Mouse (Mus musculus): ENCODE measurements around the gene F2r.

The F2r gene

DNA sequence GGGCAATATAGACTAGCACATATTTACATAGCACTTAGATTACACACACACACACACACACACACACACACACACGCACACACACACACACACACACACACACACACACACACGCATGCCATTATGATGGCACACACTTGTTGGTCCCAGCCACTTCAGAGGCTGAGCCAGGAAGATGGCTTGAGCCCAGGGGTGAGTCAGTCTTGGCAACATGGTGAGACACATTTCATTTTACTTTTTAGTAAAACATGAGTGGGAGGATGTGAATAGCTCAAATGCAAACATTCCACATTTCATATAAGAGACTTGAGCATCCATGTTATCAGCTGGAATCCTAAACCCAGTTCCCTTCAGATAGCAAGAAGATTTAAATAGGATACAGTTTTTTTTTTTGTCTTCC, 15.1 kb upstream of the F2r start:
- no peak for ATAC-seq (ENCODE audit: insufficient number of reproducible peaks, low FRiP score, low TSS enrichment)

DNA sequence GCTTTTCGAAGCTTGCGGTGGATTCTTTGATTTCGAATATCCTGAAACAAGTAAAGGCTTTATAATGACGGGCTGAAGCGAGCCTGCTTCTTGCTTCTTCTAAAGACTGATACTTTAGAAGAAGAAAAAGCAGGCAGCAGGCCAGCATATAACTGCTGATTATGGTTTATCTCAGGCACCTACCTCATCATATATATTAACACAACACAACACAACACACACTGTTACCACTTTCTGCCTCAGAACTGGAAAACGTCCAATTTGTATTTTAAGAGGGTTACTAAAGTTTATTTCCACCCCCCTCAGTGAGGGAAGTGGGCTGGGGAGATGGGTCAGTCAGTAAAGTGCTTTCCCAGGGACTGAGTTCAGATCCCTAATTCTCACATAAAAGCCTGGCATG, 13.9 kb upstream of the F2r start:
- no peak for ATAC-seq (ENCODE audit: insufficient number of reproducible peaks, low FRiP score, low TSS enrichment)

DNA sequence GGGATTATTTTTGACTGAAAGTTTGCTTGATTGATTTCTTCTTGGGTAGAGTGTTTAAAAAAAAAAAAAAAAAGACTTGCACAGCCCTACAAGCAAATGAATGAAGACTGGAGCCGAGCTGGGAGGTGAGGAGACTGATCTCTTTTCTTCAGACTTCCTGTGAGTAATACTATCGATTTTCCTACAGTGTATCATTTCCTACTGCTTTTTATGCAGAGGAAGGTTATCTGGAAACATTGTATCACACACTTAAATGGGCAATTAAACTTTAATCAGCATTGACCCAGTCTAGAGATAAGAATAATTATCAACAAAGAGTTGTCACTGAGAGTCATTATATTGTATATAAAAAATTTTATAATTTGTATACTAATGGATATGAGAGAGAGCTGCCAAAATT, 12.5 kb upstream of the F2r start:
- ATAC-seq (ENCODE audit: insufficient number of reproducible peaks, low FRiP score, low TSS enrichment) = no peak

DNA sequence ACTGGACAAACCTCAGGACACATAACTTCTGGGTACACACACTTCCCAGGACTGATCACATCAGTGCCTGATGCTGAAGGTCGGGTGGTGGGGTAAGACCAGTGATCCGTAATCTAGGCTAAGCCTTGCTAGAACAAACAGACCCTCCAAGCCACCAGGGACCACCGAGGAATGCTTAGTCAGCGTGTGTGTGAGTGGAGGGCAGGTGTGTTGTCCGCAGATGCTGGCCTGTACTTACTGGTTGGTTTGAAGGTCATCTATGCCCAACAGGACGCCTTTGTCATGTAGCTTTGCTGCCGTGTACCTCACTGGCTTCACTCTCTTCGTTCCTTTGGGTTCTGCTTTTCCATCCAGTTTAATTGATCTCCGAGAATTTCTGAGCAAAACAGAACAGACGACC, 11.5 kb upstream of the F2r start:
- no peak for ATAC-seq (ENCODE audit: insufficient number of reproducible peaks, low FRiP score, low TSS enrichment)

DNA sequence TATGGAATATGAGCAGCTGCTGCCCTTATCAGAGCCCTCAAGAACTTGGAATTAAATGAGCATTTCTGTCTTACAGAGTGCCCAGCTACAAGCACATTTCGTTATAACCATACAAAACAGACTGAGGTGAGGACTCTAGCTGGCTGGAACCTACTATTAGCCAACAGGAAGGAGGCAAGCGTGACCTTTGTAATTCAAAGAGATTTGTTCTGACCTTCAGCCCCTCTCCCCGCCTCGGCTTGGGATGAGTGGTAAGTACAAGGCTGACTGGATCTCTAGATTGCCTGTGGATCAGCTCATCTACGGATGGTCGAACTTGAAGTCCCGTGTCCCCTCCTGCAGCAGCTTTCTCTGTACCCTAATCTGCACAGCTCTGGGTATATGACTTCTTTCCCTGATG, 8.4 kb upstream of the F2r start:
- ATAC-seq (ENCODE audit: insufficient number of reproducible peaks, low FRiP score, low TSS enrichment) = no peak

DNA sequence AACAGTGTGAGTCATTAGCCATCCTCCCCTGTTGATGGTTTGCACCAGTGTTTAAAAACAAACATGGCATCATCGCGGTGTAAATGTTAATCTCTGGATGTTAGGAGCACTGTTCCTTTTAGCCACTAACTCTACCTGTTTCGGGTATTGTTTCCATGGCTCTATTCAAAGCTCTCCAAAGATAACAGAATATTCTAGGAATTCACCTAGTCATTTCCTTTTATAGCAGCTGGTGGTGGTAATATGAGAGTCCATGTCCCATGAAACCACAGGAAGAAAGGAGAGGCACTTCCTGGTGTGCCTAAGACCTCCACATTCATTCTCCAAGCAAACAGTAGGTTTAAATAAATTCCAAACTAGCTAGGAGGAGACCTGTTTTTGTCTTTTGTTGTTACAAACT, 4.8 kb upstream of the F2r start:
- no peak for ATAC-seq (ENCODE audit: insufficient number of reproducible peaks, low FRiP score, low TSS enrichment)

DNA sequence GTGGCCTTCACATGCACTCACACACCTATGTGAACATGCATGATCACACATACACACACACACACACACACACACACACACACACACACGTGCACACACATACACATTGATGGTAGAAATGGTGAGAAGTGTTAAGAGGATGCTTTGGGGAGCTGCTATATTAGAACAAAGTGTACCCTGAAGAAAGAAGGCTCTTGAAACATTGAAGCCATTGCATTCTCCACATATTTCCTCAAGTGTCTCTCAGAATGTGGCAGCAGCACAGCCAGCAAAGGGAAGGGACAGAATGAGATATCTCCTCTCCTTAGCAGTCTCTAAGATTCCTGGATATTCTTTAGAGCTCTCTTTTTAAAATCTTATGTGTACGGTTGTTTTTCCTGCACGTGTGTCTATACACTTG, 3.3 kb upstream of the F2r start:
- no peak for ATAC-seq (ENCODE audit: insufficient number of reproducible peaks, low FRiP score, low TSS enrichment)

DNA sequence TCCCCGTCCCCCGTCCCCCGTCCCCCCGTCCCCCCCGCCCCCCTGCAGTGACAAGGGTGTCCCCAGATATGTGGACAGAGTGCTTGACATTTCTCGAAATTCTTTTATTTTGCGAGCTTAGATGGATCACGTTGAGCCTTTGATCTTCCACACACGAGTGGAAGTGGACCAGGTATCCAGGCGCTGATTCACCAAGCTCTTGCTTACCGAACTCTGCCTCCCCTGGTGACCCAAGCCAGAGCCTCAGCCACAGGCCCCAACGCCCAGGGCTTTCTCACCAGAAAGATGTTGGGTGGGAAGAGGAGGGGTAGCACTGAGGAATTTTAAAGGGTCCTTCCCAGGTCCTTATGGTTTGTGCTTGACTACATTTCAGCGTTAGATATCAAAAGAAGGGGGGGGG, 572 bp upstream of the F2r start:
- no peak for ATAC-seq (ENCODE audit: insufficient number of reproducible peaks, low FRiP score, low TSS enrichment)

DNA sequence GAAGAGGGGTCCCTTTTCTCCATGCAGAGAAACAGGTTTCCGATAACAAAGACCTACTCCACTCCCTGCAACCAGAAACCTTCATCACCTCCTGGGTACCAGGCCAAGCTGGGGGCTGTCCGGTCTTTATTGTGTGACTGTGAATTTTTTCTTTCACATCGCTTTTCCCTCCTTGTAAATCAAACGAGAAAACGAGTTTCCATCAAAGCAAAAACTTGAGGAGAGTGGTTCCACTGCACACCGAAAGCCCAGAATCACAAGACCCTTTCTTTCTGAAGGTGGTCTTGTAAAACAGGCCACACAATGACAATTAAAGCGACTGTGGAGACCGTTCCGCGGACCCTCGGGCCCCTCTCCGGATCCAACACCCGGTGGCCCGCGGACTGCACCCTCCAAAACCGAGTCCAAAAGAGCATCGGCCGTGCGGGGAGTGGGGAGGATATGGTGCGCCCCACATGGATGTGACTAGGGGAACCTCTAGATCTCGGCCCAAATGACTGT, 566 bp downstream of the F2r start:
- ATAC-seq (ENCODE audit: insufficient number of reproducible peaks, low FRiP score, low TSS enrichment) = 0 out of 2 replicates have a peak, but pooled peaks have one; percentile 28

DNA sequence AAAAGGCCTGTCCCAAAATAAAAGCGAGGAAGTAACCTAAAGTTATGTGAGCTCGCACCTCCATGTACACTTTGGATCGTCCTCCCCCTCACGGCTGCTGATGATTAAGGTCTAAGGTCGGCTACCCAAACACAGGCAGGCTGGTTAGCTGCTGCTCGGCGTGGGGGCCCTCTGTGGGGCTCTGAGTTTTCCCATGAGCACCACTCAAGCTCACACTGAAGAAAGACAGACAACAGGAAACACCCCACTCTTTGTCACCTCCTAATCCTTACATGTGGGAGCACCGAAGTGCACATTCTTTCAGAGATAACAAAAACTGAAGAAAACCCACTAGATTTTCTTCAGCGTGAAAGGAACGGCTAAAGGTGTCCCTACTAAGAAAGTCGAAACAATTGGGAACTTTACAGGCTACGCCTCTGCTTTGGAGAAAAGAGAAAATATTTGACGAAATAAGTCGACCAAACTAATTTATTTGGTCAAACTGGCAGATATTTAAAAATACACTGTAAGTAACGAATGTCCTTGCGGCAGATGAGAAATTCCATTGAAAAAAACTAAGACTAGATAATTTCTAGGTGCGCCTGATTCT, 1.1 kb downstream of the F2r start:
- no peak for ATAC-seq (ENCODE audit: insufficient number of reproducible peaks, low FRiP score, low TSS enrichment)

DNA sequence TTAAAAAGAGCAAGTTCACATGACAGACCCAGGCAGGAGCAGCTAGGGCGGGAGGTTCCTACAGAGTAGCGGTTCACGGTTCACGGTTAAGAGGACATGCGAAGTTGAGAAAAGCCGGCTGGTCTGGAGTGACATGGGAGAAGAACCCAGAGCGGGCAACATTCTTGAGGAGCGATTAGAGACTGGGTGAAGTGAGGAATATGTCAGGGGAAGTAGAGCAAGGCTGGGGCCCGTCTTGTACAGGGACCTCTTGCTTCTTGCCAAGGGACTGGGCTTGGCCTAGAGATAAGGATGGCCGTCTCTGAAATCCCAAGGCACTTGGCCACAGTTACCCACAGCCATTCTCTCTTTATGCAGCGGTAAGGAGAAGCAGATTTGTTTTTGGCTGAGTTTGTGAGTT, 1.8 kb downstream of the F2r start:
- no peak for ATAC-seq (ENCODE audit: insufficient number of reproducible peaks, low FRiP score, low TSS enrichment)

DNA sequence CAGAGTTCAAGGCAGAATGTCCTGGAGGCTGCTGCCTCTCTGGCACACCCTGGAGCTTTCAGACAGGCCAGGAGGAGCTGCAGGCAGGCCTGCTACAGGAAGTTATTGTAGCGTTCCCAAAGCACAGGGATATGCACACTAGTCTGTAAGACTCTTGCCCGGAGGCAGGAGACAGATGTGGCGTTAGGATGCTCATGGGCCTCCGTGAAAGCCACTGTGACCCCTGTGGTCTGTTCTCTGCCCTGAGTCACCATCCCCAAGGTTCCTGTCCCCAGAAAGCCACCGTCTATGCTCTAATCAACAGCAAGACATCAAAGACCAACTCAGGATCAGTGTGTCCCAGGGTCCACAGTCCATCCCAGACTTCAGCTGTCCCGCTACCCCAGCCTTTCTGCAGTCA, 3.5 kb downstream of the F2r start:
- ATAC-seq (ENCODE audit: insufficient number of reproducible peaks, low FRiP score, low TSS enrichment) = no peak

DNA sequence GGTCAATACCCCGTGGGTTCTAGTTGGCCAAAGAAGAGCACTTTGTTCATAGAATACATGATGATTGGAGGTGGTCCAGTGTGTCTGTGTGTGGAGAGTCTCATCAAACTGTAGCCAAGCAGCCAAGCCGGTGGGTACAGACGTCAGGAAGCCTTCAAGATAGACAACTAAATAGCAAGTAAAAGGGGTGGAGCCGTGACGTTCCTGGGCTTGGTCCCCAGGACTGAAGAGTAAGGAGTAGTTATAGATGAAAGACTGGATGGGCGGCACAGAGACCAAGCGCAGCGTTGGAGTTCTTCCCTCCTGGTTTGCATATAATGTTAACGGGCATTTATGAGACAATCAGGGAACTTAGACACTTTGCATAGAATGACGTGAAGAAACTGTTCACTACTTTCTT, 6.0 kb downstream of the F2r start:
- ATAC-seq (ENCODE audit: insufficient number of reproducible peaks, low FRiP score, low TSS enrichment) = no peak

DNA sequence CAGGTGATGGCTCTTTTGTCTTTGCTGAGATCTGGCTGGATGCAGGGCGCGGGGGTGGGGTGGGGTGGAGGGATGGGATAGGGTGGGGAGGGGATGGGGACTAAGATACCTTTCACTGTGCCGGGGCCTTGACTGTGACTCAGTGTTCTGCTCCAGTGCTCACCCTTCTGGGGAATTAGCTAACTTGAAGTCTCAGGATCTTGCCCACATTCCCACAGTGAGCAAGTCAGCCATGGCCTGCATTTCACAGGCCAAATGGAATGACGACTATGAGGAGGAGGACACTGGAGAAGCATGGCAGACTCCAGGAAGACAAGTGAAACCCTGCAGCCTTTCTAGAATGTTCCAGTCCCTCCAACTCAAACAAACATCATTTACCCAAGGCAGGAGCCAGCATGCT, 6.5 kb downstream of the F2r start:
- no peak for ATAC-seq (ENCODE audit: insufficient number of reproducible peaks, low FRiP score, low TSS enrichment)

DNA sequence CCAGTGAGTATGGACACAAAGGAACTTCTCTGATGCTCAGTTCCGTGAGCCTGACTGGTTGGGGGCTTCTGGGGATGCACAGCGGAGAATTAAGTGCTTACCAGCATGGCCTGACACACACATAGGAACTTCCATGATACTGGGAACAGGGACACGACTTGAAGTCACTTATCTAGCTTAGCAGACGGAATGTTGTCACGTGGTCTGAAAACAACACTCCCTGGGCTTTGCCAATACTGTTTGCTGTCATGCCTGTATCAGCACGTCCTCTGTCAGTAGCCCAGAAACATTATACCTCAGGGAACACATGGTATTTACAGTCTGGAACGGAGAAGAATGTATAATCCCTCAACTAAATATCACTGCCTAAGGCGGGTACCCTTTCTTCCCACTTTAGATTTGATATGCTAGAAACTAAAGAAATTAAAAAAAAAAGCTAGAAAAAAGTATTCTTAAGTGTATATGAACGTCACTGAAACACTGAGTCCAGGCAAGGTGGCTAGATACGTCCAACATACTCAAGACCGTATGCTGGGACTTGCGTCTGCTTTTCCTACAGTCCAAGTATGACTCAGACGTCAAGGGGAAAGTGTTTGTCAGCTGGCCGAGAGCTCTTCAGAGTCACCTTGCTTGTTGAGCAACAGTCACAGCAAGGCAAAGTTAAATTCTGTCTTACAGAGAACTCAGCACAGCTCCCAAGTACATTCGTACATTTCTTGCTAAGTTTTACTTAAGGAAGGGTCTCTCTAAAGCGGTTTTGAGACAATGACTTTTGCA, 7.3 kb downstream of the F2r start:
- no peak for ATAC-seq (ENCODE audit: insufficient number of reproducible peaks, low FRiP score, low TSS enrichment)

DNA sequence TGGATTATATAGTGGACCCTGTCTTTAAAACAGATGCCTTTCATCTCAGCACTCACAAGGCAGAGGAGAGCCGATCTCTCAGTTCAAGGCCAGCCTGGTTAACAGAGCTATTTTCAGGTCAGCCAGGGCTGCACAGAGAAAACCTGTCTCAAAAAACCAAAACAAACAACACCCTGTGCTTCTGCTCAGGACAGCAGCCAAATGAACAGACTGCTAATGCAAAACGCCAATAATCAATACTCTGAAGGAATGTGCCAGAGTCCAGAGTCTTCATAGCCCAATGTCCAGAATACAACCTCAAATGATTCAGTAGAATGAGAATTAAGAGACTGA, 9.2 kb downstream of the F2r start:
- no peak for ATAC-seq (ENCODE audit: insufficient number of reproducible peaks, low FRiP score, low TSS enrichment)

DNA sequence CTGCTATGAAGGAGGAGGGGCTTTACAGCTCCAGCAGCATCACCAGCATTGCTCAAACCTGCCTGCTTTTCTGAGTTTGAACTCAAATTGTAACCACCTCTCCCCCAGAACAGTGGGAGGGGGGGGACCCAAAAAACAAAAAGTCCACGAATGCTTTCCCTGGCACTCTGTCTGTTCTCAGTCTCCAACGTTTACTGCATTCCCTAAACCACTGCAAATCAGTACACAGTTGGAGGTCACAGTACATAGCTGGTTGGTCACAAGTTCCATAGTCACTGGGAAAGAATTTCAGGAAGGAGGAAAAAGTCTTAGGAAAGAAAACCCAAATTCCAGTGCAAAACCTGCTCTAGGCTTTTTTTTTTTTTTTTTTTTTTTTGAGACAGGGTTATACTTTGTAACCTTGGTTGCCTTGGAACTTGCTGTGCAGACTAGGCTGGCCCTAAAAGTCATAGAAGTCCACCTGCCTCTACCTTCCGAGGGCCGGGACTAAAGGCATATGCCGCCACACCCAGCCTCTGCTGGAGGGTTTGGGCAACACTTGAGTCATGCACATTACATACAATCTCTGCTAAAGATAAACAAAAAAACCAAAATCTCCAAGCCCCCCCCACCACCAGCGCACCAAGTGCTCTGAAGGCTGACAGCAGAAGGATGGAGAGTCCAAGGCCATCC, 9.7 kb downstream of the F2r start:
- no peak for ATAC-seq (ENCODE audit: insufficient number of reproducible peaks, low FRiP score, low TSS enrichment)

DNA sequence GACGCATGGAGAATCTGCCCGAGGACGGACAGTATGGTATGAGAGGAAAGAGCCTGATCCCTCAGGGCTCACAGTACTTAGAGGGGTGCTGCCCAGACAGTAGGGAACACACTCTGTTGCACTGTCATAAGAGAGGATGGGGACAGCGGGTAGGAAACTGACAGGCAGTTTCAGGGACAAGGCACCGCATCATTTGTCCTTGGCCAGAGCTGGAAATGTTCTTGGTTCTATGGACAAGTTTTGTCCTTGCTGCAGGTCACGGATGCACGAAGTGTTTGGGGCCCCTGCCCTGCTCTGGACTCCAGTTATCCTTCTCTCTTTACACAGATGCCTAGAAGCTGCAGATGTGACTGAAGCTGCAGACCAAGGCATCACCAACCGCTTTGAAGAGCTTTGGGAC, 11.3 kb downstream of the F2r start:
- ATAC-seq (ENCODE audit: insufficient number of reproducible peaks, low FRiP score, low TSS enrichment) = no peak

DNA sequence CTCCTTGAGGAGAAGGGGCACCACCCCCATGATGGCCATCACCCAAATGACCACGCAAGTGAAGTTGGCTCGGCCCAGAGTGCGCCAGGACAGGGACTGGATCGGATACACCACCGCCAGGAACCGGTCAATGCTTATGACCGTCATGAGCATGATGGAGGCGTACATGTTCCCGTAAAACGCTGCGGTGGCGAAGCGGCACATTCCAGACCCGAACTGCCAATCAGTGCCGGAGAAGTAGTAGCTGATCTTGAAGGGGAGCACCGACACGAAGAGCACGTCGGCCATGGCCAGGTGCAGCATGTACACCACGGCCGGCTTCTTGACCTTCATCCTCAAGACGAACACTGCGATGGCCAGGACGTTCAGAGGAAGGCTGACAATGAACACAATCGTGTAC, 14.0 kb downstream of the F2r start:
- ATAC-seq (ENCODE audit: insufficient number of reproducible peaks, low FRiP score, low TSS enrichment) = no peak

DNA sequence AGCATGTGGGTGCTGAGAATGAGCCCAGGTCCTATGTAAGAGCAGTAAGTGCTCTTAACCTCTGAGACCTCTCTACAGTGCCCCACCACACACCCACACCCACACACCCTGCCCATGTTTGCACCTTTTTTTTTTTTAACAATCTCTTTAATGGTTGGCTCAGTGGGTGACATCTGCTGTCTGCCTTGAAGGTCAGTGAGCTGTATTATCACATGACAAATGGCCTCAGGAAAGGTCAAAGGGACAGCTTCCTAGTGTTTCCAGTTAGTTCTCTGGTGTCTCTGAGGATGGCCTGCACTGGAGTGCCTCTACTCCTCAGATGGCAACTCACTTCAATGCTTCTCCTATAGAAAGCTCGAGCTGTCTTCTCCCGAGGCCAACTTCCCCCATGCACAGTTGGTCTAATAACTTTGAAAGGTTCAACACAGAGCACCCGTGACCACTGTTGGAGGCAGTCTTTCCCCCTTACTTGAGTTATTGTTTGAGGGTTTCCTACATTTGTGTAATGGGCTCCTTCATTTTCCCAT, 18.4 kb downstream of the F2r start:
- no peak for ATAC-seq (ENCODE audit: insufficient number of reproducible peaks, low FRiP score, low TSS enrichment)

DNA sequence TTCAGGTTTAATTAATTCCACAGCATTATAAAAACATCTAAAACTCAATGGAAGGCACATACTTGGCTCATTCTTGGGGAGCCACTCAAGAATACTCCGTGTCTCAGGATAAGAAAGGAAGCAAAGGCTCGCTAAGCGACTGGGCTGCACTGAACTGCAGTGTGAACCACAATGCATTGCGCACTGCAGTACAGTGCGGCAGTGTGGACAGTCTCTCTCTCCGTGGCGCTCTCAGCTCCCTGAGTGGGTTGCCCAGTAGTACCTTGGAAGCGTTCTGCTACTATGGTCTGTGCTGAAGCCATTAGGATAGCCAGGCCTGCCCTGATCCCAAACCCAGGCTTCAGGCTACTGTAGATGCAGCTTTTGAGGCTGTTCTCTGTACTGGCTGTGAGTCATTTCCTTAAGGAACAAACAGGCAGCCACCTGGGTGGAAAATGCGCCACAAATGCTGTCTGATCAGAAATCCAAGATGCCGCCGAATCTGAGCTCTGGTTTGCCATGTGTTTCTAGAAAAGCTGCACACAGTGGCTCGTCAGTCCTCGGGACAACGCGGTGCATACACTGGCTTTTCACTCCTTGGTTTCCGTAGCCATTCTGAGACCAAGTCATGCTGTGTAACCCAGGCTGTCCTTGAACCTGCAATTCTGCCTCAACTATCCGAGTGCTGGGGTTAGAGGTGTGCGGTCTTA, 19.9 kb downstream of the F2r start:
- no peak for ATAC-seq (ENCODE audit: insufficient number of reproducible peaks, low FRiP score, low TSS enrichment)

Measured in cerebellum, adult (tissue).